Mouse (Mus musculus): ENCODE data around the gene Asl.

Asl gene

GRCm38 (mm10) chr5:130029142-130029897 lies at the start of gene Asl, which contains the start of gene Crcp:
TSS of gene Asl (minus strand) at chr5:130029247.
TSS of gene Crcp (plus strand) at chr5:130029290.
- DNase-seq: peak; percentile 93

GRCm38 (mm10) chr5:130078834-130079156 lies 49.7 kb upstream of the Asl start:
- no peak for DNase-seq

- no peak for DNase-seq
These were observed 49.2 kb upstream of the Asl start for GRCm38 (mm10) chr5:130078096-130078833.

- no peak for DNase-seq
These were observed 47.3 kb upstream of the Asl start for GRCm38 (mm10) chr5:130076396-130076795.

GRCm38 (mm10) chr5:130074491-130074890 lies 45.4 kb upstream of the Asl start:
- DNase-seq: no peak

GRCm38 (mm10) chr5:130073026-130073425 lies 44.0 kb upstream of the Asl start, which contains the start of gene Tpst1:
TSS of gene Tpst1 (plus strand) at chr5:130073326.
- DNase-seq: no peak

GRCm38 (mm10) chr5:130067841-130068264 lies 38.8 kb upstream of the Asl start:
- no peak for DNase-seq

GRCm38 (mm10) chr5:130065579-130065978 lies 36.5 kb upstream of the Asl start:
- no peak for DNase-seq

GRCm38 (mm10) chr5:130063760-130064159 lies 34.7 kb upstream of the Asl start:
- no peak for DNase-seq

- no peak for DNase-seq
These were observed 33.0 kb upstream of the Asl start for GRCm38 (mm10) chr5:130062096-130062495.

- no peak for DNase-seq
These were observed 31.2 kb upstream of the Asl start for GRCm38 (mm10) chr5:130060329-130060665.

- DNase-seq: no peak
These were observed 30.6 kb upstream of the Asl start for GRCm38 (mm10) chr5:130059413-130060328.

GRCm38 (mm10) chr5:130056303-130056702 lies 27.3 kb upstream of the Asl start:
- no peak for DNase-seq

- no peak for DNase-seq
These were observed 26.6 kb upstream of the Asl start for GRCm38 (mm10) chr5:130055688-130056087.

- DNase-seq: no peak
These were observed 23.9 kb upstream of the Asl start for GRCm38 (mm10) chr5:130052955-130053354.

GRCm38 (mm10) chr5:130052510-130052909 lies 23.5 kb upstream of the Asl start:
- no peak for DNase-seq

- DNase-seq: no peak
These were observed 22.2 kb upstream of the Asl start for GRCm38 (mm10) chr5:130051073-130051860.

GRCm38 (mm10) chr5:130050416-130050815 lies 21.4 kb upstream of the Asl start:
- no peak for DNase-seq

- no peak for DNase-seq
These were observed 19.9 kb upstream of the Asl start for GRCm38 (mm10) chr5:130048786-130049520.

- no peak for DNase-seq
These were observed 18.0 kb upstream of the Asl start for GRCm38 (mm10) chr5:130047013-130047412.

GRCm38 (mm10) chr5:130046589-130046988 lies 17.5 kb upstream of the Asl start:
- no peak for DNase-seq

- DNase-seq: no peak
These were observed 17.1 kb upstream of the Asl start for GRCm38 (mm10) chr5:130046100-130046499.

Data from right cerebral cortex, adult 18-20 months (tissue).